Mouse (Mus musculus): ENCODE measurements around the gene Dlgap1. TPM values are rescaled to one million over a fixed set of nuclear protein-coding genes. Genes with fewer than 3 reads are reported as not detected.

Dlgap1 gene
- total RNA-seq, 2 experiments from 2014 or later: 196 to 203 TPM

GRCm38 (mm10) chr17:70728719-70729281 is 759.9 kb downstream of the Dlgap1 start:
- intact Hi-C loops (cut with DNase I): no loop called here
- peak in 1 of 2 experiments; percentile 78 for DNase-seq (ENCODE audit: extremely low spot score in 1 of 2, low spot score in 2 of 2)

GRCm38 (mm10) chr17:70734728-70735127 is 765.9 kb downstream of the Dlgap1 start:
- intact Hi-C loops (cut with DNase I): no loop called here

GRCm38 (mm10) chr17:70735396-70735795 is 766.5 kb downstream of the Dlgap1 start:
- DNase-seq (ENCODE audit: extremely low spot score in 1 of 2, low spot score in 2 of 2): no peak
- intact Hi-C loops (cut with DNase I): no loop called here

More at GRCm38 (mm10) chr17:70734728-70735127, 765.9 kb downstream of the Dlgap1 start:
- DNase-seq (ENCODE audit: extremely low spot score in 1 of 2, low spot score in 2 of 2): no peak

GRCm38 (mm10) chr17:70737424-70737823 is 768.6 kb downstream of the Dlgap1 start:
- peak in 1 of 2 experiments; percentile 77 for DNase-seq (ENCODE audit: extremely low spot score in 1 of 2, low spot score in 2 of 2)
- intact Hi-C loops (cut with DNase I): no loop called here

GRCm38 (mm10) chr17:70738168-70738854 is 769.4 kb downstream of the Dlgap1 start:
- peak; percentile 58 to 92 for DNase-seq (ENCODE audit: extremely low spot score in 1 of 2, low spot score in 2 of 2)
- intact Hi-C loops (cut with DNase I): no loop called here

GRCm38 (mm10) chr17:70739346-70739745 is 770.5 kb downstream of the Dlgap1 start:
- intact Hi-C loops (cut with DNase I): no loop called here
- no peak for DNase-seq (ENCODE audit: extremely low spot score in 1 of 2, low spot score in 2 of 2)

- intact Hi-C loops (cut with DNase I): no loop called here
- DNase-seq (ENCODE audit: extremely low spot score in 1 of 2, low spot score in 2 of 2): no peak
Observed at GRCm38 (mm10) chr17:70741696-70742095, 772.8 kb downstream of the Dlgap1 start.

GRCm38 (mm10) chr17:70744570-70745153 is 775.8 kb downstream of the Dlgap1 start:
- intact Hi-C loops (cut with DNase I): no loop called here
- no peak for DNase-seq (ENCODE audit: extremely low spot score in 1 of 2, low spot score in 2 of 2)

- intact Hi-C loops (cut with DNase I): no loop called here
- DNase-seq (ENCODE audit: extremely low spot score in 1 of 2, low spot score in 2 of 2): peak in 1 of 2 experiments; percentile 64
Observed at GRCm38 (mm10) chr17:70745385-70745784, 776.5 kb downstream of the Dlgap1 start.

GRCm38 (mm10) chr17:70746379-70747079 is 777.7 kb downstream of the Dlgap1 start:
- intact Hi-C loops (cut with DNase I): no loop called here
- DNase-seq (ENCODE audit: extremely low spot score in 1 of 2, low spot score in 2 of 2): no peak

GRCm38 (mm10) chr17:70747731-70748475 is 779.0 kb downstream of the Dlgap1 start:
- intact Hi-C loops (cut with DNase I): no loop called here
- no peak for DNase-seq (ENCODE audit: extremely low spot score in 1 of 2, low spot score in 2 of 2)

GRCm38 (mm10) chr17:70748476-70748830 is 779.6 kb downstream of the Dlgap1 start:
- intact Hi-C loops (cut with DNase I): no loop called here
- DNase-seq (ENCODE audit: extremely low spot score in 1 of 2, low spot score in 2 of 2): no peak

GRCm38 (mm10) chr17:70748964-70749650 is 780.2 kb downstream of the Dlgap1 start:
- DNase-seq (ENCODE audit: extremely low spot score in 1 of 2, low spot score in 2 of 2): no peak
- intact Hi-C loops (cut with DNase I): no loop called here

GRCm38 (mm10) chr17:70750236-70751160 is 781.6 kb downstream of the Dlgap1 start:
- intact Hi-C loops (cut with DNase I): loop anchor here (10.0 kb wide), 1 partner anchor 214 kb away; no protein-coding TSS in a partner anchor

GRCm38 (mm10) chr17:70751161-70751651 is 782.3 kb downstream of the Dlgap1 start:
- intact Hi-C loops (cut with DNase I): loop anchor here (10.0 kb wide), 1 partner anchor 214 kb away; no protein-coding TSS in a partner anchor
- DNase-seq (ENCODE audit: extremely low spot score in 1 of 2, low spot score in 2 of 2): peak in 1 of 2 experiments; percentile 65

More at GRCm38 (mm10) chr17:70750236-70751160, 781.6 kb downstream of the Dlgap1 start:
- DNase-seq (ENCODE audit: extremely low spot score in 1 of 2, low spot score in 2 of 2): no peak

GRCm38 (mm10) chr17:70751676-70752075 is 782.8 kb downstream of the Dlgap1 start:
- DNase-seq (ENCODE audit: extremely low spot score in 1 of 2, low spot score in 2 of 2): no peak
- intact Hi-C loops (cut with DNase I): loop anchor here (10.0 kb wide), 1 partner anchor 213 kb away; no protein-coding TSS in a partner anchor

Measured in left cerebral cortex, postnatal 10 days (tissue).